Mouse (Mus musculus) frontal cortex, postnatal 36 days (tissue): Measurements from ENCODE around the gene Astn2.

Experiments
- DNase-seq, 2 experiments: peaks; one replicate each; pipeline ENCODE4 v3.0.0; 2022; ENCODE audit warnings: low spot score in 2 of 2

Gene Astn2

GRCm38 (mm10) chr4:66312733-66313132 lies 91.7 kb downstream of the Astn2 start:
- no peak for DNase-seq

- no peak for DNase-seq
Measured at GRCm38 (mm10) chr4:66310315-66311020, 93.9 kb downstream of the Astn2 start.

- no peak for DNase-seq
Measured at GRCm38 (mm10) chr4:66306377-66306776, 98.0 kb downstream of the Astn2 start.

- DNase-seq: no peak
Measured at GRCm38 (mm10) chr4:66302686-66303310, 101.6 kb downstream of the Astn2 start.

- no peak for DNase-seq
Measured at GRCm38 (mm10) chr4:66285034-66285433, 119.4 kb downstream of the Astn2 start.

GRCm38 (mm10) chr4:66276096-66276495 lies 128.3 kb downstream of the Astn2 start:
- no peak for DNase-seq

- no peak for DNase-seq
Measured at GRCm38 (mm10) chr4:66271550-66272117, 132.8 kb downstream of the Astn2 start.

- peak in 1 of 2 experiments; percentile 58 for DNase-seq
Measured at GRCm38 (mm10) chr4:66264031-66264430, 140.4 kb downstream of the Astn2 start.

GRCm38 (mm10) chr4:66261276-66261675 lies 143.1 kb downstream of the Astn2 start:
- DNase-seq: no peak

GRCm38 (mm10) chr4:66258905-66259304 lies 145.5 kb downstream of the Astn2 start:
- no peak for DNase-seq

- no peak for DNase-seq
Measured at GRCm38 (mm10) chr4:66254695-66255492, 149.5 kb downstream of the Astn2 start.

GRCm38 (mm10) chr4:66248521-66248920 lies 155.9 kb downstream of the Astn2 start:
- no peak for DNase-seq

- DNase-seq: no peak
Measured at GRCm38 (mm10) chr4:66242683-66243082, 161.7 kb downstream of the Astn2 start.

- DNase-seq: no peak
Measured at GRCm38 (mm10) chr4:66232799-66233198, 171.6 kb downstream of the Astn2 start.

- no peak for DNase-seq
Measured at GRCm38 (mm10) chr4:66232350-66232749, 172.1 kb downstream of the Astn2 start.

- no peak for DNase-seq
Measured at GRCm38 (mm10) chr4:66230735-66231134, 173.7 kb downstream of the Astn2 start.

GRCm38 (mm10) chr4:66222602-66223317 lies 181.7 kb downstream of the Astn2 start:
- DNase-seq: peak; percentile 71 to 81

GRCm38 (mm10) chr4:66215170-66215618 lies 189.2 kb downstream of the Astn2 start:
- no peak for DNase-seq

GRCm38 (mm10) chr4:66189636-66190035 lies 214.8 kb downstream of the Astn2 start:
- DNase-seq: no peak

- DNase-seq: no peak
Measured at GRCm38 (mm10) chr4:66175887-66176533, 228.4 kb downstream of the Astn2 start.

GRCm38 (mm10) chr4:66171583-66171982 lies 232.8 kb downstream of the Astn2 start:
- DNase-seq: no peak
